Mouse (Mus musculus): ENCODE results near the gene Smg5. TPM values are rescaled to one million over a fixed set of nuclear protein-coding genes. Genes with fewer than 3 reads are reported as not detected.

The Smg5 gene
- polyA plus RNA-seq, 1 experiment from 2014 or later: 54.7 TPM

DNA sequence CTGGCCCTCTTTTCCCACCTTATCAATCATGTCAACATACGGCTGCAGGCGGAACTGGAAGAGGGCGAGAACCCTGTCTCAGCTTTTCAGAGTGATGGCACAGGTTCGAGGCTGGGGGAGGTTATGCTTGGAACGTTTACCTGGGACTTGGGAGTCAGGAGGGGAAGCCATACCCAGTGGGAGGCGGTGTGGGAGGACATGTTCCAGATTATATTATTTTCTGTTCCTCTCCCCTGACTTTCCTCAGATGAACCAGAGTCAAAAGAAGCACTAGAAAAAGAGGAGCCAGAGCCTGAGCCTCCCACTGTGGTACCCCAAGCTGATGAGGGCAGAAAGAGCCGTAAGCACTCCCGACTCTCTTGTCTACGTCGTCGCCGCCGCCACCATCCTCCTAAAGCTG lies 14.7 kb downstream of the Smg5 start:
- Histone ChIP-seq H3K4me1 (ENCODE audit: insufficient read depth, low read length) (no peaks in the 10 kb centered on the region), H3K4me3 (ENCODE audit: low read length) (no peak overlapping the region), H3K9me3 (ENCODE audit: low read length) (no peaks in the 10 kb centered on the region), H3K4me2 (replicated peaks; ENCODE audit: low read depth, low read length) (no peak overlapping the region), H3K27me3 (ENCODE audit: insufficient read depth, low read length) (no peaks in the 10 kb centered on the region), H3K27ac (ENCODE audit: low read length) (no peak overlapping the region), H3K36me3 (ENCODE audit: insufficient read depth, low read length) (peaks cover 92% of the 10 kb centered on the region), H3K9ac (replicated peaks; ENCODE audit: low read length) (no peak overlapping the region)
- WGBS: 88% methylated on average over 13 of the region's 13 CpGs
- no peak for ATAC-seq (ENCODE audit: low FRiP score, low TSS enrichment)

DNA sequence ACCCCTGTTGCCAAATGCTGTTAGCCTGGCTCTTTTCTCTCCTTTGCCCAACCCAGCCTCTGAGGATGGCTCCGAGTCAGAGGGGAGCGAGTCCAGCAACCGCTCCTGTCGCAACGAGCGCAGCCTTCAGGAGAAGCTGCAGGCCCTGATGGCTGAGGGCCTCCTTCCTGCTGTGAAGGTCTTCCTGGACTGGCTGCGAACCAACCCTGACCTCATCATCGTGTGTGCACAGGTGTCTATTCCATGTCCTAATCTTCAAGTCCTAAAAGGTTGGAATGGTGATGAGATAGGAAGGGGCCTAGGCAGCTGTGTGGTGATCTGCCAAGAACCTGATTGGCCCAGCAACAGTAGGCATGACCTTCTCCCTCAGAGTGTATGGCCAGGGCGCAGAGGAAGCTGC lies 16.8 kb downstream of the Smg5 start:
- 95% methylated on average over 9 of the region's 9 CpGs for WGBS

DNA sequence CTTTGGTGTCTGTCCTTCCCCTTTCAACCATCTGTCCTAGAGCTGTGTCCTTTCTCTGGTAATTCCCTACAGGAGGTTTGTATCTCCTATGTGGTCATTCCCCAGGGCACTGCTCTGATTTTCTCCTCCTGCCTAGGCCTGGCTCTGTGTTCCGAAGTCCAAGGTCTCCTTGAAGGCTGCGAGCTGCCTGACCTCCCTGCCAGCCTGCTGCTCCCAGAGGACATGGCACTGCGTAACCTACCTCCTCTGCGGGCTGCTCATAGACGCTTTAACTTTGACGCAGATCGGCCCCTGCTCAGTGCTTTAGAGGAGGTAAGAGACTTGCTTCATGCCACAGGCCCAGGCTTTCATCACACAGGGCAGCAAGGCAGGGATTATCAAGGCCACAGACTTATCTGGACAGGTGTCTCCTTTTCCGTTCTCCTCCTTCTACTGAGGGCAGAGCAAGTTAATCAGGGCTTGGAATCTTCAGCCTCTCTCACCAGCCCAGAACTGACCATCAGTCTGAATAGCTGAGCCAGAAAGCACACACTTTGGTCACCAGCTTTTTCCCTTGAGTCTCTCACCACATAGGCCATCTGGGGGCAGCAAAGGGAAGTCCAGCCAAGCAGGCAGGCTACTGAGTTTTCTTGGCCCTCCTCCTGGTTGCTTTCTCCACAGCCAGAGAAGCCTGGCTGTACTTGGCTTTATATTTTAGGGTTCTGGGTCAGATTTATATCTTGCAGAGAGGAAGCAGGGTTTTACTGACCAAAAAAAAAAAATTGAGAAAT lies 18.5 kb downstream of the Smg5 start:
- ATAC-seq (ENCODE audit: low FRiP score, low TSS enrichment): no peak
- Histone ChIP-seq H3K9ac (replicated peaks; ENCODE audit: low read length) (no peak overlapping the region), H3K4me3 (ENCODE audit: low read length) (no peak overlapping the region), H3K9me3 (ENCODE audit: low read length) (no peaks in the 10 kb centered on the region), H3K36me3 (ENCODE audit: insufficient read depth, low read length) (peaks cover 97% of the 10 kb centered on the region), H3K27me3 (ENCODE audit: insufficient read depth, low read length) (no peaks in the 10 kb centered on the region), H3K4me2 (replicated peaks; ENCODE audit: low read depth, low read length) (no peak overlapping the region), H3K27ac (ENCODE audit: low read length) (no peak overlapping the region), H3K4me1 (ENCODE audit: insufficient read depth, low read length) (no peaks in the 10 kb centered on the region)
- WGBS: 89% methylated on average over 8 of the region's 8 CpGs

More for the DNA sequence above, 16.8 kb downstream of the Smg5 start:
- Histone ChIP-seq H3K4me2 (replicated peaks; ENCODE audit: low read depth, low read length) (no peak overlapping the region), H3K36me3 (ENCODE audit: insufficient read depth, low read length) (peaks cover 92% of the 10 kb centered on the region), H3K9me3 (ENCODE audit: low read length) (no peaks in the 10 kb centered on the region), H3K4me1 (ENCODE audit: insufficient read depth, low read length) (no peaks in the 10 kb centered on the region), H3K4me3 (ENCODE audit: low read length) (no peak overlapping the region), H3K27me3 (ENCODE audit: insufficient read depth, low read length) (no peaks in the 10 kb centered on the region), H3K9ac (replicated peaks; ENCODE audit: low read length) (no peak overlapping the region), H3K27ac (ENCODE audit: low read length) (no peak overlapping the region)
- no peak for ATAC-seq (ENCODE audit: low FRiP score, low TSS enrichment)

DNA sequence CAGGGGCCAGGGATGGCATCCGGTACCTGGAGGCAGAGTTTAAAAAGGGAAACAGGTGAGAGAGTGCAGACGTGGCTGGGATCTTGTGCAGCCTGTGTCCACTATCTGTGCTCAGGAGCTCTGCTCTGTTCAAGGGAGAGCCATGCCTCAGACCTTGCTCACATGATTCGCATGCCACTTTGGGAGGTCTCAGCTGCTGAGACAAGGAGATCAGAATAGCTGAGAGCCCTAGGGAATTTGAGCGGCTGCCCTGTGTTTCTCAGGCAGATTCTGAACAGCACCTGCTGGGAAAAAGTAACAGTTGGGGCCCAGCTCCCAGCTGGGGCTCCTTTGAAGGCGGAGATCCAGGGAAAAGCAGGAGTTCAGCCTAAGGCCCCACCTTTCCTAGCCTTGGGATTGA lies 23.5 kb downstream of the Smg5 start:
- Histone ChIP-seq H3K9ac (replicated peaks; ENCODE audit: low read length) (no peak overlapping the region), H3K36me3 (ENCODE audit: insufficient read depth, low read length) (peaks cover 74% of the 10 kb centered on the region), H3K27ac (ENCODE audit: low read length) (no peak overlapping the region), H3K4me1 (ENCODE audit: insufficient read depth, low read length) (peaks cover 6% of the 10 kb centered on the region; the same call in 1 of the 2 replicates), H3K4me3 (ENCODE audit: low read length) (no peak overlapping the region), H3K9me3 (ENCODE audit: low read length) (no peaks in the 10 kb centered on the region), H3K4me2 (replicated peaks; ENCODE audit: low read depth, low read length) (no peak overlapping the region), H3K27me3 (ENCODE audit: insufficient read depth, low read length) (no peaks in the 10 kb centered on the region)
- WGBS: 83% methylated on average over 5 of the region's 5 CpGs
- no peak for ATAC-seq (ENCODE audit: low FRiP score, low TSS enrichment)

DNA sequence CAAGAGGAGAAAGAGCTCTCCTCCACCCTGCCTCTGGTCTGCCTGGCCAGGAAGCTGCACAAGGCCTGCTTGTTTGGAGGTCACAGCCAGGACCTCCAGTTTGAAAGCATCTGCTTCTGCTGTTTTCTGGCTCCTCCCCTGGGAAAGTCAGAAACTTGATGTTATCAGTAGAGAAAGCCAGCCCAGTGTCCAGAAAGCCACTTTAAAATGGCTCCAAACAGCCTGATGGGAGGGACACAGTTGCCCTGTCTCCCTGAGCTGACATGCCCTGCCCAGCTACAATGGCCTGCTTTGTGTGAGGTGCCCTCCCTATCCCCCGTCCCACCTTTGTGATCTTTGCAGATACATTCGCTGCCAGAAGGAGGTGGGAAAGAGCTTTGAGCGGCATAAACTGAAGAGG lies 23.9 kb downstream of the Smg5 start:
- Histone ChIP-seq H3K4me1 (ENCODE audit: insufficient read depth, low read length) (peaks cover 10% of the 10 kb centered on the region; the same call in 1 of the 2 replicates), H3K4me3 (ENCODE audit: low read length) (no peak overlapping the region), H3K4me2 (replicated peaks; ENCODE audit: low read depth, low read length) (no peak overlapping the region), H3K9ac (replicated peaks; ENCODE audit: low read length) (no peak overlapping the region), H3K27ac (ENCODE audit: low read length) (no peak overlapping the region), H3K36me3 (ENCODE audit: insufficient read depth, low read length) (peaks cover 70% of the 10 kb centered on the region), H3K27me3 (ENCODE audit: insufficient read depth, low read length) (no peaks in the 10 kb centered on the region), H3K9me3 (ENCODE audit: low read length) (no peaks in the 10 kb centered on the region)
- 78% methylated on average over 3 of the region's 3 CpGs for WGBS
- no peak for ATAC-seq (ENCODE audit: low FRiP score, low TSS enrichment)

DNA sequence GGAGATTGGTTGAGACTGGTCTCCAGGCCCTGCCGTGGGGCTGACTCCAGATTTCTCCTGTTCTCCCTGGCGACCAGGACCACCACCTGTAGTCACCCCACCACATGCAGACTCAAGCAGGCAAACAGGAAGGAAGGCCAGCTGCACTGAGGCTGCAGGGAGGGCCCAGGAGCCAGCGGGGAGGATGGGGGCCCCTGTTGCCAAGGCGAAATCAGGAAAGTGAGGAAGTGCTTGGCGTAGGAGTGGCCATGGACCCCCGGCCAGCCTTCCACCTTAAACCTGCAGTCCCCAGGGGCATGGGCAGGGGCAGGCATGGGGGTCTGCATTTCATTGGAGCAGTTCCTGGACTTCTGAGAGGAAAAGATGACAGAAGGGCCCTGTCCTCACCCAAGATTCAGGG lies 25.0 kb downstream of the Smg5 start:
- Histone ChIP-seq H3K27me3 (ENCODE audit: insufficient read depth, low read length) (peaks cover 5% of the 10 kb centered on the region; the same call in 1 of the 2 replicates), H3K36me3 (ENCODE audit: insufficient read depth, low read length) (peaks cover 59% of the 10 kb centered on the region), H3K4me2 (replicated peaks; ENCODE audit: low read depth, low read length) (no peak overlapping the region), H3K9ac (replicated peaks; ENCODE audit: low read length) (no peak overlapping the region), H3K4me3 (ENCODE audit: low read length) (no peak overlapping the region), H3K4me1 (ENCODE audit: insufficient read depth, low read length) (peaks cover 10% of the 10 kb centered on the region; the same call in 1 of the 2 replicates), H3K9me3 (ENCODE audit: low read length) (no peaks in the 10 kb centered on the region), H3K27ac (ENCODE audit: low read length) (no peak overlapping the region)
- WGBS: 62% methylated on average over 6 of the region's 6 CpGs
- no peak for ATAC-seq (ENCODE audit: low FRiP score, low TSS enrichment)

DNA sequence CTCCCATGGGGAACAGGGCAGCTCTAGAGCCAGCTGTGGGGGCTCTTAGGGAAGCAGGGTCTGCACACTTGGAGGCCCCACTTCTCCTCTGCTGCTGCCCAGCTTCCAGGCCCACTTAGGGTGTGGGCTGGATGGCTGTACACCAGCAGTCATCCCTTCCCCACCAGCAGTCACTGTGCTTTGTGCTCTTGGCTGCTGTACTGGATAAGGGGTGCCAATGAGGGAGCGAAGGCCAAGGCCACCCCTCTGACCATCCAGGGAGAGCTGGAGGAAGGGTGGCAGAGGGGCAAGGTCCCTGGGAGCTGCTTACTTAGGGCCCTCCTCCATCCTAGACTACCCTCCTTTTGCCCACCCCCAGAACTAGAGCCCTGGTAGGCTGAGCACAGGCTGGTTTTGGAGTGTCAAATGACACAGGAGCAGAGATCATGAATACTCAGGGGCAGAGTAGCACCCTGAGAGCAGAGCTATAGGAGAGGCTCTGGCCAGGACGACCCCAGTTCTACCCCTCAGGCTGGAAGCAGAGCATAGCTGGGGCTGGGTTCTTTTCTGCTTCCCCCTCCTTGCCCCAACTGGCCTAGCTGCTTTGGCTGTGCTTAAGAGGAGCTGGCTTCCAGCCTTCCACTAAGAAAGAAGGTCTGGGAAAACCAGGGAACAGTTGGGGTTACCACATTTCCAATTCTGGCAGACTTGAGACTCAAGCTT lies 25.7 kb downstream of the Smg5 start:
- Histone ChIP-seq H3K4me1 (ENCODE audit: insufficient read depth, low read length) (peaks cover 10% of the 10 kb centered on the region; the same call in 1 of the 2 replicates), H3K9me3 (ENCODE audit: low read length) (no peaks in the 10 kb centered on the region), H3K4me3 (ENCODE audit: low read length) (no peak overlapping the region), H3K36me3 (ENCODE audit: insufficient read depth, low read length) (peaks cover 52% of the 10 kb centered on the region), H3K9ac (replicated peaks; ENCODE audit: low read length) (no peak overlapping the region), H3K27me3 (ENCODE audit: insufficient read depth, low read length) (peaks cover 7% of the 10 kb centered on the region; the same call in 1 of the 2 replicates), H3K4me2 (replicated peaks; ENCODE audit: low read depth, low read length) (no peak overlapping the region), H3K27ac (ENCODE audit: low read length) (no peak overlapping the region)
- WGBS: 79% methylated on average over 2 of the region's 2 CpGs
- ATAC-seq (ENCODE audit: low FRiP score, low TSS enrichment): no peak

DNA sequence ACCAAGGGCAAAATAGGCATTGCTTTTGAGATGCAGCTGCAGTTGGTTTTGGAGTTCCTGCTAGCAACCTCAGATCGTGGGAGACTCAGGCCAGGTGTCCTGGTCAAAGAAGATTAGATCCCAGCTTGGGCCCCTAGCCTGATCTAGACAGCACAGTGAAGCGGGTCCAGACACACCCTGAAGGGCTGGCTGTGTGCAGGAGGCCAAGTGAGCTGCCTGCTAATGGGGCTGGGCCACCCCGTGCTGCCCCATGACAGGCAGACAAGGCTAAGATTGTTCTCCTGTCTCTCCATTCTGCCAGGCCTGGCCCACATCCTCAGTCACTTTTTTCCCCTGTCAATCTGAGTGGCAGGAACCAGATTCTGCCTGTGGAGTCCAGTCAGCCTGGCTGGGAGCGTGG lies 27.6 kb downstream of the Smg5 start:
- Histone ChIP-seq H3K36me3 (ENCODE audit: insufficient read depth, low read length) (peaks cover 35% of the 10 kb centered on the region), H3K4me1 (ENCODE audit: insufficient read depth, low read length) (peaks cover 10% of the 10 kb centered on the region; the same call in 1 of the 2 replicates), H3K4me3 (ENCODE audit: low read length) (no peak overlapping the region), H3K9me3 (ENCODE audit: low read length) (no peaks in the 10 kb centered on the region), H3K27ac (ENCODE audit: low read length) (peak overlapping the region; percentile 22; the same call in 1 of the 2 replicates), H3K4me2 (replicated peaks; ENCODE audit: low read depth, low read length) (no peak overlapping the region), H3K9ac (replicated peaks; ENCODE audit: low read length) (no peak overlapping the region), H3K27me3 (ENCODE audit: insufficient read depth, low read length) (peaks cover 7% of the 10 kb centered on the region; the same call in 1 of the 2 replicates)
- ATAC-seq (ENCODE audit: low FRiP score, low TSS enrichment): peak; percentile 17; the same call in 1 of the 2 replicates
- 68% methylated on average over 4 of the region's 4 CpGs for WGBS

DNA sequence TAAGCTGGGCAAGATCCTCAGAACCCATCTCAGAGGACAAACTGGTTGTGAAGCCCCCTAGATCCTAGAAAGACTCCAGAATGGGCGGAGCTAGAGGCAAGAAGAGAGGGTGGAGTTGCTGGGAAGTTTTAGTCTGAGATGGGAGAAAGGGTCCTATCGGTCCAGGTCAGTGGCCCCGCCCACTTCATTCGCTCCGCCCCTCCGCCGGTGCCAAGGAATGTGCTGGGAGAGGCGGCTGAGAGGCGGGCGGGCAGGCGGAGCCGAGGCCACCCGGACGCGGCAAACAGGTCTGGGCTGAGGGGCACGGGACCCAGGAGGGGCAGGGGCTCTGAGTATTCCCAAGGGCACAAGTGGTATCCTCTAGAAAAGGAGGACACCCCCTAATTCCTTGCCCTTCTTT lies 28.3 kb downstream of the Smg5 start, which contains the start of gene Paqr6:
Paqr6 (plus strand) TSS at position 248 of the 400 bp plus-strand sequence.
- Histone ChIP-seq H3K9ac (replicated peaks; ENCODE audit: low read length) (peak within 1 kb of the TSS; percentile 23; the same call in 1 of the 2 replicates), H3K4me3 (ENCODE audit: low read length) (peak within 1 kb of the TSS; percentile 30), H3K4me1 (ENCODE audit: insufficient read depth, low read length) (peaks cover 10% of the 10 kb centered on the region; the same call in 1 of the 2 replicates), H3K4me2 (replicated peaks; ENCODE audit: low read depth, low read length) (peak within 1 kb of the TSS; percentile 42), H3K9me3 (ENCODE audit: low read length) (no peaks in the 10 kb centered on the region), H3K27me3 (ENCODE audit: insufficient read depth, low read length) (peaks cover 7% of the 10 kb centered on the region; the same call in 1 of the 2 replicates), H3K36me3 (ENCODE audit: insufficient read depth, low read length) (peaks cover 28% of the 10 kb centered on the region), H3K27ac (ENCODE audit: low read length) (peak within 1 kb of the TSS; percentile 22; the same call in 1 of the 2 replicates)
- 2% methylated on average over 16 of the region's 16 CpGs for WGBS
- peak; percentile 47 for ATAC-seq (ENCODE audit: low FRiP score, low TSS enrichment)
